Mouse (Mus musculus) ES-E14 (cell line): ENCODE measurements around the gene Alkbh2.

Source experiments
- CHD2 ChIP-seq: IDR thresholded peaks from 2 replicates; pipeline ENCODE4 v1.6.1; 2014; ENCODE audit warnings: mild to moderate bottlenecking, low read depth, low read length, inconsistent platforms
- MAFK ChIP-seq: IDR thresholded peaks from 2 replicates; pipeline ENCODE4 v1.6.1; 2014; ENCODE audit warnings: mild to moderate bottlenecking, low read depth, low read length, inconsistent platforms; ENCODE audit not compliant: insufficient read depth
- ZC3H11A ChIP-seq: IDR thresholded peaks from 2 replicates; pipeline ENCODE4 v1.6.1; 2012; ENCODE audit warnings: low read depth, mild to moderate bottlenecking, inconsistent platforms, low read length, borderline replicate concordance

DNA sequence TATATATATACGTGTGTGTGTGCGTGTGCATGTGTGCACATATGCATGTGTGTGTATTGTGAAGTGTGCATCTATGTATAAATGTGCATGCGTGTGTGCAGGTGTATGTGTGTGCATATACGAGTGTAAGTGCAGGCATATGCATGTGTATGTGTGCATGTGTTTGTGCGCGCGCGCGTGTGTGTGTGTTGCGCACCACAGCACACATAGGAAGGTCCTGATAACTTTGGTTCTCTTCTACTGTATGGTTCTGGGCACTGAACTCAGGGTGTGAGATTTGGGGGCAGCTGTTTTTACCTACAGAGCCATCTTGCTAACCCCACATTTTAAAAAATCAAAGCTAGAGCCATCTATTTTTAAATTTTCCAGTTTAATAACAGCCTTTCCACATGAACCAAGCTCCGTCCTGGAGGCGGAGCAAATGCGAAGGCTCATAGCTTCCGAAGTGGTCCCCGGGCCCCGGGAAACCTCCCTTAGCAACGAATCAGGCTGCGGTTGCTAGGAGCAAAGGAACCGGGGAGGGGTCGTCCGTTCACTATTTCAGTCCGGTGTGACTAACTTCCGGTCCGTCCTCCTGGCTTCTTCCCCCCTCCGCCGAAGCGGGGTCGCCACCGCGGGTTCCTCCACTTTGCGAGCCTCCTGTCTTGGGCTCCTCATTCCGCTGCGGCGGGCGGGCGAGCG is 28.2 kb downstream of the Alkbh2 start:
- TF ChIP-seq ZC3H11A: no peak
- no peak; the same call in 1 of the 2 replicates for TF ChIP-seq CHD2
- no peak for TF ChIP-seq MAFK
